Mouse (Mus musculus): ENCODE data around the gene Hfe2. TPM values are rescaled to one million over a fixed set of nuclear protein-coding genes. Genes with fewer than 3 reads are reported as not detected.

The Hfe2 gene
- polyA plus RNA-seq, 1 experiment from 2014 or later = 1.2 TPM

DNA sequence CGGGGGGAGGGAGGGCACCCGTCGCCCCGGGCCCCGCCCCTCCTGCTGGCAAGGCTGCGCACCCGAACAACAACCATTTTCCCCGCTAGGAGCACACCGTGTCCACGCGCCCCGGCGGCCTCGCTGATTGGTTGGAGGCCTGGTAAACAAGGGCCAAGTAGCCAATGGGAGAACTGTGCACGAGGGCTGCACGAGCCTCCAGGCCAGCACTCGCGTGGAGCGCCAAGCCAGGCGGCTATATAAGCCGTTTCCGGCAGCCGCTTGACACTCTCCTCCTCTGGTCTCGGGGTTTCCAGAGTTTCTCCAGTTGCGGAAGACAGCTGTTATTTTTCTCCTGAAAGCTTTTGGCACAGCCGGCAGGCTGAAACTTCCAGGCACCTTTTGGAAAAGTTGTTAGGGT is 32.7 kb downstream of the Hfe2 start, which contains the start of gene Txnip:
Gene Txnip (plus strand): TSS at position 264 of the 400 bp plus-strand sequence.
- Histone ChIP-seq H3K4me1 (ENCODE audit: control insufficient read depth, insufficient read depth, low read length) (peaks cover 3% of the 10 kb centered on the region), H3K27ac (replicated peaks; ENCODE audit: low read depth, low read length) (peak within 1 kb of the TSS; percentile 53), H3K36me3 (replicated peaks; ENCODE audit: control insufficient read depth, insufficient read depth, low read depth, low read length) (no peaks in the 10 kb centered on the region; the same call in 1 of the 2 replicates), H3K9ac (replicated peaks; ENCODE audit: low read length) (peak within 1 kb of the TSS; percentile 82), H3K4me2 (ENCODE audit: low read depth, low read length) (peak within 1 kb of the TSS; percentile 71), H3K27me3 (ENCODE audit: control insufficient read depth, insufficient read depth, low read length) (no peaks in the 10 kb centered on the region), H3K4me3 (ENCODE audit: low read depth, low read length) (peak within 1 kb of the TSS; percentile 72), H3K9me3 (replicated peaks; ENCODE audit: control insufficient read depth, low read length) (no peaks in the 10 kb centered on the region)
- under 1% methylated on average over 26 of the region's 26 CpGs for WGBS
- peak; percentile 98 for ATAC-seq (replicated peaks; ENCODE audit: insufficient number of reproducible peaks, low FRiP score, low TSS enrichment, low read depth)
- peak; percentile 100 for DNase-seq (ENCODE audit: low spot score)

DNA sequence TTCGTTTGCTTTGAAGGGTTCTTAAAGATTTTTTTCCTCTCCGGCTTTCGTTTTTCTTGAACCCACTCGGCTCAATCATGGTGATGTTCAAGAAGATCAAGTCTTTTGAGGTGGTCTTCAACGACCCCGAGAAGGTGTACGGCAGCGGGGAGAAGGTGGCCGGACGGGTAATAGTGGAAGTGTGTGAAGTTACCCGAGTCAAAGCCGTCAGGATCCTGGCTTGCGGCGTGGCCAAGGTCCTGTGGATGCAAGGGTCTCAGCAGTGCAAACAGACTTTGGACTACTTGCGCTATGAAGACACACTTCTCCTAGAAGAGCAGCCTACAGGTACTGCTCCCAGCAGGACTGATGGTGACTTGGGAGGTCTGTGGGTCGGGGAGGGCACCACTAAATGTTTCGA is 33.2 kb downstream of the Hfe2 start:
- H3K27ac ChIP-seq (replicated peaks; ENCODE audit: low read depth, low read length) = peak overlapping the region; percentile 53
- peak overlapping the region; percentile 58 for H3K4me2 ChIP-seq (ENCODE audit: low read depth, low read length)
- no peaks in the 10 kb centered on the region; the same call in 1 of the 2 replicates for H3K36me3 ChIP-seq (replicated peaks; ENCODE audit: control insufficient read depth, insufficient read depth, low read depth, low read length)
- under 1% methylated on average over 17 of the region's 17 CpGs for WGBS
- no peak for DNase-seq (ENCODE audit: low spot score)
- H3K4me3 ChIP-seq (ENCODE audit: low read depth, low read length) = peak overlapping the region; percentile 72
- peaks cover 3% of the 10 kb centered on the region for H3K4me1 ChIP-seq (ENCODE audit: control insufficient read depth, insufficient read depth, low read length)
- H3K27me3 ChIP-seq (ENCODE audit: control insufficient read depth, insufficient read depth, low read length) = no peaks in the 10 kb centered on the region
- ATAC-seq (replicated peaks; ENCODE audit: insufficient number of reproducible peaks, low FRiP score, low TSS enrichment, low read depth) = no peak
- peak overlapping the region; percentile 82 for H3K9ac ChIP-seq (replicated peaks; ENCODE audit: low read length)
- no peaks in the 10 kb centered on the region for H3K9me3 ChIP-seq (replicated peaks; ENCODE audit: control insufficient read depth, low read length)

DNA sequence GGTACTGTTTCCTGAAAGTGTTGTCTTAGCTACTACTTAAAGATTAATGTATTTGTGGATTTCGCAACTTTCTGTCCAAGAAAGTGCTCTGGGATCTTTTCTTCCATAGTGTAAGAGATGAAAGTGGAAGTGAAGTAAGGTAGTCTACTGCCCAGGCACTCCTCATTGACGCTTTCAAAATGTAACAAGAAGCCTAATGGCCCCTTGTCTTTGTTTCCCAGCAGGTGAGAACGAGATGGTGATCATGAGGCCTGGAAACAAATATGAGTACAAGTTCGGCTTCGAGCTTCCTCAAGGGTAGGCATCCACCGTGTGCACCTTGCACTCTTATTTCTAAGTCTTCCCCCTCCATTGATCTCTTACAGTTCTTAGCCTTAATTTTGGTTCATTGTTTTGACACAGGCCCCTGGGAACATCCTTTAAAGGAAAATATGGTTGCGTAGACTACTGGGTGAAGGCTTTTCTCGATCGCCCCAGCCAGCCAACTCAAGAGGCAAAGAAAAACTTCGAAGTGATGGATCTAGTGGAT is 33.8 kb downstream of the Hfe2 start:
- Histone ChIP-seq H3K9ac (replicated peaks; ENCODE audit: low read length) (peak overlapping the region; percentile 82), H3K27me3 (ENCODE audit: control insufficient read depth, insufficient read depth, low read length) (no peaks in the 10 kb centered on the region), H3K4me1 (ENCODE audit: control insufficient read depth, insufficient read depth, low read length) (peaks cover 3% of the 10 kb centered on the region), H3K9me3 (replicated peaks; ENCODE audit: control insufficient read depth, low read length) (no peaks in the 10 kb centered on the region), H3K4me3 (ENCODE audit: low read depth, low read length) (peak overlapping the region; percentile 72), H3K4me2 (ENCODE audit: low read depth, low read length) (peak overlapping the region; percentile 58), H3K27ac (replicated peaks; ENCODE audit: low read depth, low read length) (no peak overlapping the region), H3K36me3 (replicated peaks; ENCODE audit: control insufficient read depth, insufficient read depth, low read depth, low read length) (no peaks in the 10 kb centered on the region; the same call in 1 of the 2 replicates)
- WGBS = 49% methylated on average over 10 of the region's 10 CpGs
- no peak for DNase-seq (ENCODE audit: low spot score)
- ATAC-seq (replicated peaks; ENCODE audit: insufficient number of reproducible peaks, low FRiP score, low TSS enrichment, low read depth) = no peak

DNA sequence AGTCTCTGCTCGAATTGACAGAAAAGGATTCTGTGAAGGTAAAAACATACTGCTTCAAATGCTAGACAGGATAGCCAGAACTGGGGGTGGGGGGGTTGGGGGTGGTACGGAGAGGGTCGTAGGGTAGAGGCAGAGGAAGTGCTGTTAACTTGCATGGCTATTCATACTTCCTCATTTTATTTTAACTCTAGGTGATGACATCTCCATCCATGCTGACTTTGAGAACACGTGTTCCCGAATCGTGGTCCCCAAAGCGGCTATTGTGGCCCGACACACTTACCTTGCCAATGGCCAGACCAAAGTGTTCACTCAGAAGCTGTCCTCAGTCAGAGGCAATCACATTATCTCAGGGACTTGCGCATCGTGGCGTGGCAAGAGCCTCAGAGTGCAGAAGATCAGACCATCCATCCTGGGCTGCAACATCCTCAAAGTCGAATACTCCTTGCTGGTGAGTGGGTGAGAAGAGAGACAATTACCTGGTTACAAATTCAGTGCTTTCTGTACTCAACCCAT is 34.5 kb downstream of the Hfe2 start:
- 82% methylated on average over 12 of the region's 12 CpGs for WGBS

DNA sequence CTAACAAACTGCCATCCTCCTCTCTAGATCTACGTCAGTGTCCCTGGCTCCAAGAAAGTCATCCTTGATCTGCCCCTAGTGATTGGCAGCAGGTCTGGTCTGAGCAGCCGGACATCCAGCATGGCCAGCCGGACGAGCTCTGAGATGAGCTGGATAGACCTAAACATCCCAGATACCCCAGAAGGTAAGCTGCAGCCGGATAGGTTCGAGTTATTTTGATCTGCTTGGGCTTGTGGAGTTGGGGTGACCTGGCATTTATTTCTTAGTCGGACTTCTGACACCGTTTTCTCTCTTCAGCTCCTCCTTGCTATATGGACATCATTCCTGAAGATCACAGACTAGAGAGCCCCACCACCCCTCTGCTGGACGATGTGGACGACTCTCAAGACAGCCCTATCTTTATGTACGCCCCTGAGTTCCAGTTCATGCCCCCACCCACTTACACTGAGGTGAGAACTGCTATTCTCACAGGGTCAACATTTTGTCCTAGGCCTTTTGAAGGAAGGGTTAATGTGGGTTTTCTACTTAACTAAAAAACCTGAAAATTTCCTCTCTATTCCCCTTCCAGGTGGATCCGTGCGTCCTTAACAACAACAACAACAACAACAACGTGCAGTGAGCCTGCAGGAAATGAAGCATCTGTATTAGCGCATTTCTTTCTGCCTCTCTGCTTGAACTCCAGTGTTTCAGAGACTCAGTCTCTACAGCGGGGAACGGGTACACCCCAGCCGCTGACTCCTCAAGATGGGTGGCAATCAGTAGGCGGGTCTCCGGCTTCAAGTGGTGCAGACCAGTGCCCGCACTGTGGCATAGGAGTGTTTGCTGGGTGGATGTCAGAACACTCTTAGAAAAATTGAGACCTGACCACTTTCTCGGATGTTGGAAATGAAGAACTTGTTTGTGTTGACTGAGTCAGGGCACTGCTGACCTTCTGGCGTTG is 35.2 kb downstream of the Hfe2 start:
- Histone ChIP-seq H3K9me3 (replicated peaks; ENCODE audit: control insufficient read depth, low read length) (no peaks in the 10 kb centered on the region), H3K4me2 (ENCODE audit: low read depth, low read length) (peak overlapping the region; percentile 58), H3K4me3 (ENCODE audit: low read depth, low read length) (peak overlapping the region; percentile 72), H3K4me1 (ENCODE audit: control insufficient read depth, insufficient read depth, low read length) (peaks cover 3% of the 10 kb centered on the region), H3K9ac (replicated peaks; ENCODE audit: low read length) (no peak overlapping the region), H3K27ac (replicated peaks; ENCODE audit: low read depth, low read length) (no peak overlapping the region), H3K36me3 (replicated peaks; ENCODE audit: control insufficient read depth, insufficient read depth, low read depth, low read length) (no peaks in the 10 kb centered on the region; the same call in 1 of the 2 replicates), H3K27me3 (ENCODE audit: control insufficient read depth, insufficient read depth, low read length) (no peaks in the 10 kb centered on the region)
- WGBS = 90% methylated on average over 23 of the region's 23 CpGs
- DNase-seq (ENCODE audit: low spot score) (no peak), ATAC-seq (replicated peaks; ENCODE audit: insufficient number of reproducible peaks, low FRiP score, low TSS enrichment, low read depth) (no peak)

More for the DNA sequence above, 34.5 kb downstream of the Hfe2 start:
- Histone ChIP-seq H3K4me2 (ENCODE audit: low read depth, low read length) (peak overlapping the region; percentile 58), H3K9ac (replicated peaks; ENCODE audit: low read length) (peak overlapping the region; percentile 5; the same call in 1 of the 2 replicates), H3K4me1 (ENCODE audit: control insufficient read depth, insufficient read depth, low read length) (peaks cover 3% of the 10 kb centered on the region), H3K36me3 (replicated peaks; ENCODE audit: control insufficient read depth, insufficient read depth, low read depth, low read length) (no peaks in the 10 kb centered on the region; the same call in 1 of the 2 replicates), H3K27ac (replicated peaks; ENCODE audit: low read depth, low read length) (no peak overlapping the region), H3K27me3 (ENCODE audit: control insufficient read depth, insufficient read depth, low read length) (no peaks in the 10 kb centered on the region), H3K9me3 (replicated peaks; ENCODE audit: control insufficient read depth, low read length) (no peaks in the 10 kb centered on the region), H3K4me3 (ENCODE audit: low read depth, low read length) (peak overlapping the region; percentile 72)
- ATAC-seq (replicated peaks; ENCODE audit: insufficient number of reproducible peaks, low FRiP score, low TSS enrichment, low read depth) = no peak
- DNase-seq (ENCODE audit: low spot score) = no peak

DNA sequence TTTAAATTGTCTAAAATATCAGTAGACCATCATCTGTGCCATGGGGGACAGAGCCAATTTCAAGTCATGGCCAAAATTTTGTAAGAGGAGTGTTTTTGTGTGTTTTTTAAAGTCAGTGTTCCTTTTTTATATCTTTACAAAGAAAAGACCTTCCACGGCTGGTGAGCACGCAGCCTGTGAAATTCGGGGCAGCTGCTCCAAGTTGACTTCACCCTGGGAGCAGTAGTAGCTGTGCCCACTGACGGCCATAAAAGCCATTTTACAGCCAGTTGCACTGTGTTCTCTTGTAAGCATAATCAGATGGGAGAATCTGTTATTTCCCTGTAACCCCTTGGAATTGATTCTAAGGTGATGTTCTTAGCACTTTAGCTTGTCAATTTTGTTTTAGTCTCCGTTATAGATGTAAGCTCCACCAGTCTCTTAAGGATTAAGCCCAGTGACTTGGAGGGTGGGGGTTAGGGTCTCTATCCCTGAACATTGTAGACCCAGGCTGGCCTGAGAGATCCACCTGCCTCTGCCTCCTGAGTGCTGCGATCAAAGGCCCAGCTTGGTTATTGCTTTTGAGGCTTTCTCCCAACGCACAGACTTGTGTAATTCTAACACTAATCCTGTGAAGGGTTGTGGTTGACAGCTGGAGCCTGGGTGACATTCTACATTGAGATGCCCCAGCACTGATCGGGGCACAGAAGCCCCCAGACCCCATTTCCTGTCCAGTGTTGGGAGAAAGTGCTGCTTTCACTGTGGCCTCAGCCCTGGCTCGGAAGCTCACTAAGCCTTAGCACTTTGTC is 36.1 kb downstream of the Hfe2 start:
- Histone ChIP-seq H3K4me2 (ENCODE audit: low read depth, low read length) (no peak overlapping the region), H3K36me3 (replicated peaks; ENCODE audit: control insufficient read depth, insufficient read depth, low read depth, low read length) (no peaks in the 10 kb centered on the region; the same call in 1 of the 2 replicates), H3K9ac (replicated peaks; ENCODE audit: low read length) (no peak overlapping the region), H3K9me3 (replicated peaks; ENCODE audit: control insufficient read depth, low read length) (no peaks in the 10 kb centered on the region), H3K4me3 (ENCODE audit: low read depth, low read length) (no peak overlapping the region), H3K27me3 (ENCODE audit: control insufficient read depth, insufficient read depth, low read length) (no peaks in the 10 kb centered on the region), H3K27ac (replicated peaks; ENCODE audit: low read depth, low read length) (no peak overlapping the region), H3K4me1 (ENCODE audit: control insufficient read depth, insufficient read depth, low read length) (peaks cover 3% of the 10 kb centered on the region)
- 91% methylated on average over 9 of the region's 9 CpGs for WGBS
- DNase-seq (ENCODE audit: low spot score) (no peak), ATAC-seq (replicated peaks; ENCODE audit: insufficient number of reproducible peaks, low FRiP score, low TSS enrichment, low read depth) (no peak)

DNA sequence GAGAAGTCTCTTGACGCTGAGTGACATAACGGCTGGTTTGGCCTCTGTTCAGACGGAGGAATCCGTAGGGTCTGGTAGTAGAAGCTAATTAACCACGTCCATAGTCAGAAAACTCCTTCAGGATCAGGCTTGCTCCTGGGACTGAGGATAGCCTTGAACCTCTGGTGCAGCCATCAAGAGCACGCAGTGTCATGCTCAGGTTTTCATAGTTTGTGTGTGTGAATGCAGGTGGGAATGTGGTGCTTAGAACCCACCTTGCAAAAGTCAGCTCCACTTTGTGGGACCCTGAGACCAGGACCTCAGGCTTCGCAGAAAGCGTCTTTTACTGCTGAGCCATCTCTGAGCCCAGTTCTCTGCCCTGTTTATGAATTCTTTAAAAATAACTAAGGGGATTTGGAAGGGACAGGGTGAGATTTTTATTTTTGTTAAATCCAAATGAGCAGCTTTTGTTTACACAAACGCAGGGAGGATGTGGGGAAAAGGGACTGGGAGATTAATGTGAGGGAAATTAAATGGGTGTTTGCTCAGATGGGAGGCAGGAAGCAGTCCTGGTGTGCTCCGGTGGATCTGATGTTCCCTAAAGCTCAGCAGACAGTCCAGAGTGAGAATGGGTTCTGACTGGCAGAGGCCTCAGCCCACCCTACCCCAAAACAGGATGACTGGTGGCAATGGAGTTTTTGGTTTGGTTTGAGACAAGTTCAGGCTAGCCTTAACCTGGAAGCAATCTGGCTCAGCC is 37.1 kb downstream of the Hfe2 start:
- H3K4me1 ChIP-seq (ENCODE audit: control insufficient read depth, insufficient read depth, low read length) = no peaks in the 10 kb centered on the region; the same call in 1 of the 2 replicates
- whole genome bisulfite sequencing = 60% methylated on average over 10 of the region's 10 CpGs
- no peak overlapping the region for H3K9ac ChIP-seq (replicated peaks; ENCODE audit: low read length)
- ATAC-seq (replicated peaks; ENCODE audit: insufficient number of reproducible peaks, low FRiP score, low TSS enrichment, low read depth) = no peak
- no peaks in the 10 kb centered on the region; the same call in 1 of the 2 replicates for H3K36me3 ChIP-seq (replicated peaks; ENCODE audit: control insufficient read depth, insufficient read depth, low read depth, low read length)
- no peak for DNase-seq (ENCODE audit: low spot score)
- no peak overlapping the region for H3K4me2 ChIP-seq (ENCODE audit: low read depth, low read length)
- H3K27me3 ChIP-seq (ENCODE audit: control insufficient read depth, insufficient read depth, low read length) = no peaks in the 10 kb centered on the region
- 0 out of 2 replicates have a peak overlapping the region, but pooled peaks have one; percentile 28 for H3K27ac ChIP-seq (replicated peaks; ENCODE audit: low read depth, low read length)
- no peaks in the 10 kb centered on the region for H3K9me3 ChIP-seq (replicated peaks; ENCODE audit: control insufficient read depth, low read length)
- H3K4me3 ChIP-seq (ENCODE audit: low read depth, low read length) = no peak overlapping the region

All from embryonic facial prominence, embryonic 11.5 days (tissue).